Mouse (Mus musculus) embryonic facial prominence, embryonic 13.5 days (tissue): Measurements from ENCODE around the gene 1700016C15Rik. TPM values are rescaled to one million over a fixed set of nuclear protein-coding genes. Genes with fewer than 3 reads are reported as not detected.
A peak's percentile ranks its signal among the peaks of the same experiment; 100 is the strongest.

Experiments
- ATAC-seq: fragments of 200-750 bp; cut with Nextera tagmentation; 2 replicates; pipeline ENCODE4 v1.8.0; 2017; ENCODE audit warnings: low read depth; ENCODE audit not compliant: insufficient number of reproducible peaks, insufficient read depth, low FRiP score, low TSS enrichment
- H3K27ac ChIP-seq: fragments of 300-500 bp; sonication (generic); 2 replicates; pipeline ENCODE4 v1.5.1; 2015; ENCODE audit warnings: moderate library complexity, mild to moderate bottlenecking, inconsistent platforms
- H3K27me3 ChIP-seq: fragments of 300-500 bp; sonication (generic); 2 replicates; pipeline ENCODE4 v1.6.1; 2015; ENCODE audit warnings: mild to moderate bottlenecking, inconsistent platforms
- H3K36me3 ChIP-seq: fragments of 300-500 bp; sonication (generic); 2 replicates; pipeline ENCODE4 v1.6.1; 2015; ENCODE audit warnings: mild to moderate bottlenecking, inconsistent platforms
- H3K4me1 ChIP-seq: fragments of 300-500 bp; sonication (generic); 2 replicates; pipeline ENCODE4 v1.6.1; 2015; ENCODE audit warnings: inconsistent platforms
- H3K4me2 ChIP-seq: fragments of 300-500 bp; sonication (generic); 2 replicates; pipeline ENCODE4 v1.6.1; 2015; ENCODE audit warnings: moderate library complexity, mild to moderate bottlenecking, inconsistent platforms
- H3K4me3 ChIP-seq: fragments of 300-500 bp; sonication (generic); 2 replicates; pipeline ENCODE4 v1.5.1; 2015; ENCODE audit warnings: mild to moderate bottlenecking, inconsistent platforms
- H3K9ac ChIP-seq: fragments of 300-500 bp; sonication (generic); 2 replicates; pipeline ENCODE4 v1.6.1; 2015; ENCODE audit warnings: mild to moderate bottlenecking, inconsistent platforms
- H3K9me3 ChIP-seq: fragments of 300-500 bp; sonication (generic); 2 replicates; pipeline ENCODE4 v1.6.1; 2016; ENCODE audit warnings: inconsistent platforms
- whole genome bisulfite sequencing: fragments of 180-500 bp; shearing (Covaris S2); methylation state at CpG from one replicate; pipeline ENCODE4 v1.1.7; 2015; ENCODE audit warnings: mixed read lengths; 5-methylcytosine and 5-hydroxymethylcytosine counted together
- polyA plus RNA-seq: library from polyadenylated mRNA; unstranded; fragments of >200 nt; fragmentation: Nextera tagmentation; extraction: Ambion mirVana; gene quantifications from 2 replicates; pipeline ENCODE4 v1.2.1, GENCODE M21; 2015

Gene 1700016C15Rik
- not detected in 2 replicates for polyA plus RNA-seq

GRCm38 (mm10) chr1:177729043-177730024, at the start of gene 1700016C15Rik:
1700016C15Rik (plus strand) TSS chr1:177729814.
- H3K9ac ChIP-seq: no peak within 1 kb of the TSS
- WGBS: 58% methylated on average over 11 of the region's 11 CpGs
- ATAC-seq: peak; percentile 32; the same call in 1 of the 2 replicates

GRCm38 (mm10) chr1:177681239-177681638, 48.4 kb upstream of the 1700016C15Rik start:
- Histone ChIP-seq H3K9ac (no peak overlapping the region), H3K4me3 (no peak overlapping the region), H3K36me3 (no peaks in the 10 kb centered on the region), H3K27ac (no peak overlapping the region), H3K4me1 (peaks cover 9% of the 10 kb centered on the region; the same call in 1 of the 2 replicates), H3K27me3 (0 out of 2 replicates have a peak, but pooled peaks cover 11% of the 10 kb centered on the region), H3K9me3 (no peaks in the 10 kb centered on the region), H3K4me2 (no peak overlapping the region)
- WGBS: 80% methylated on average over 11 of the region's 11 CpGs
- no peak for ATAC-seq

More at GRCm38 (mm10) chr1:177729043-177730024, at the start of gene 1700016C15Rik:
- Histone ChIP-seq H3K36me3 (no peaks in the 10 kb centered on the region), H3K4me2 (no peak within 1 kb of the TSS), H3K9me3 (no peaks in the 10 kb centered on the region; the same call in 1 of the 2 replicates), H3K27me3 (no peaks in the 10 kb centered on the region), H3K4me1 (0 out of 2 replicates have a peak, but pooled peaks cover 2% of the 10 kb centered on the region), H3K27ac (peak within 1 kb of the TSS; percentile 33; the same call in 1 of the 2 replicates), H3K4me3 (no peak within 1 kb of the TSS)

GRCm38 (mm10) chr1:177683931-177684836, 45.4 kb upstream of the 1700016C15Rik start:
- Histone ChIP-seq H3K27me3 (0 out of 2 replicates have a peak, but pooled peaks cover 11% of the 10 kb centered on the region), H3K9me3 (no peaks in the 10 kb centered on the region), H3K27ac (no peak overlapping the region), H3K4me1 (peaks cover 9% of the 10 kb centered on the region; the same call in 1 of the 2 replicates), H3K4me3 (no peak overlapping the region), H3K9ac (no peak overlapping the region), H3K4me2 (no peak overlapping the region), H3K36me3 (no peaks in the 10 kb centered on the region)
- WGBS: 40% methylated on average over 18 of the region's 18 CpGs
- ATAC-seq: no peak

GRCm38 (mm10) chr1:177684901-177685300, 44.7 kb upstream of the 1700016C15Rik start:
- Histone ChIP-seq H3K27me3 (0 out of 2 replicates have a peak, but pooled peaks cover 11% of the 10 kb centered on the region), H3K4me2 (no peak overlapping the region), H3K27ac (no peak overlapping the region), H3K9me3 (no peaks in the 10 kb centered on the region), H3K4me3 (no peak overlapping the region), H3K4me1 (peaks cover 9% of the 10 kb centered on the region; the same call in 1 of the 2 replicates), H3K9ac (no peak overlapping the region), H3K36me3 (no peaks in the 10 kb centered on the region)
- ATAC-seq: no peak
- WGBS: 8% methylated on average over 3 of the region's 3 CpGs

GRCm38 (mm10) chr1:177686137-177686536, 43.5 kb upstream of the 1700016C15Rik start:
- WGBS: 71% methylated on average over 3 of the region's 3 CpGs
- no peak for ATAC-seq

GRCm38 (mm10) chr1:177686982-177687381, 42.6 kb upstream of the 1700016C15Rik start:
- WGBS: 80% methylated on average over 5 of the region's 5 CpGs

More at GRCm38 (mm10) chr1:177686137-177686536, 43.5 kb upstream of the 1700016C15Rik start:
- no peak overlapping the region for H3K4me2 ChIP-seq
- H3K4me3 ChIP-seq: no peak overlapping the region
- H3K27ac ChIP-seq: no peak overlapping the region
- no peak overlapping the region for H3K9ac ChIP-seq
- no peaks in the 10 kb centered on the region for H3K9me3 ChIP-seq
- H3K27me3 ChIP-seq: 0 out of 2 replicates have a peak, but pooled peaks cover 11% of the 10 kb centered on the region
- peaks cover 9% of the 10 kb centered on the region; the same call in 1 of the 2 replicates for H3K4me1 ChIP-seq
- H3K36me3 ChIP-seq: no peaks in the 10 kb centered on the region

GRCm38 (mm10) chr1:177692491-177692890, 37.1 kb upstream of the 1700016C15Rik start:
- WGBS: 45% methylated on average over 11 of the region's 11 CpGs
- H3K4me3 ChIP-seq: no peak overlapping the region
- no peak overlapping the region for H3K27ac ChIP-seq
- H3K36me3 ChIP-seq: no peaks in the 10 kb centered on the region
- H3K4me2 ChIP-seq: no peak overlapping the region
- H3K27me3 ChIP-seq: no peaks in the 10 kb centered on the region
- H3K9ac ChIP-seq: no peak overlapping the region
- H3K9me3 ChIP-seq: no peaks in the 10 kb centered on the region
- H3K4me1 ChIP-seq: 0 out of 2 replicates have a peak, but pooled peaks cover 4% of the 10 kb centered on the region
- no peak for ATAC-seq

More at GRCm38 (mm10) chr1:177686982-177687381, 42.6 kb upstream of the 1700016C15Rik start:
- H3K9me3 ChIP-seq: no peaks in the 10 kb centered on the region
- no peak overlapping the region for H3K9ac ChIP-seq
- H3K4me1 ChIP-seq: peaks cover 9% of the 10 kb centered on the region; the same call in 1 of the 2 replicates
- no peaks in the 10 kb centered on the region for H3K36me3 ChIP-seq
- no peak for ATAC-seq
- no peak overlapping the region for H3K27ac ChIP-seq
- H3K27me3 ChIP-seq: 0 out of 2 replicates have a peak, but pooled peaks cover 11% of the 10 kb centered on the region
- H3K4me3 ChIP-seq: no peak overlapping the region
- no peak overlapping the region for H3K4me2 ChIP-seq

- Histone ChIP-seq H3K27ac (no peak overlapping the region), H3K4me3 (no peak overlapping the region), H3K9me3 (no peaks in the 10 kb centered on the region), H3K4me1 (0 out of 2 replicates have a peak, but pooled peaks cover 4% of the 10 kb centered on the region), H3K9ac (no peak overlapping the region), H3K4me2 (no peak overlapping the region), H3K27me3 (no peaks in the 10 kb centered on the region), H3K36me3 (no peaks in the 10 kb centered on the region)
- no peak for ATAC-seq
- WGBS: 65% methylated on average over 9 of the region's 9 CpGs
Observed at GRCm38 (mm10) chr1:177693486-177694252, 35.9 kb upstream of the 1700016C15Rik start.

- Histone ChIP-seq H3K36me3 (no peaks in the 10 kb centered on the region), H3K9ac (no peak overlapping the region), H3K27me3 (no peaks in the 10 kb centered on the region), H3K27ac (no peak overlapping the region), H3K4me1 (peaks cover 5% of the 10 kb centered on the region; the same call in 1 of the 2 replicates), H3K9me3 (no peaks in the 10 kb centered on the region), H3K4me2 (no peak overlapping the region), H3K4me3 (no peak overlapping the region)
- ATAC-seq: no peak
- WGBS: 69% methylated on average over 8 of the region's 8 CpGs
Observed at GRCm38 (mm10) chr1:177700560-177700959, 29.1 kb upstream of the 1700016C15Rik start.

- peaks cover 5% of the 10 kb centered on the region; the same call in 1 of the 2 replicates for H3K4me1 ChIP-seq
- peak overlapping the region; percentile 71 for H3K9ac ChIP-seq
- WGBS: 1% methylated on average over 15 of the region's 15 CpGs
- no peaks in the 10 kb centered on the region for H3K27me3 ChIP-seq
- H3K27ac ChIP-seq: peak overlapping the region; percentile 23; the same call in 1 of the 2 replicates
- no peaks in the 10 kb centered on the region for H3K36me3 ChIP-seq
- ATAC-seq: peak; percentile 57; the same call in 1 of the 2 replicates
- no peaks in the 10 kb centered on the region for H3K9me3 ChIP-seq
- peak overlapping the region; percentile 94 for H3K4me2 ChIP-seq
- peak overlapping the region; percentile 47 for H3K4me3 ChIP-seq
Observed at GRCm38 (mm10) chr1:177702481-177703146, 27.0 kb upstream of the 1700016C15Rik start.
